Mouse (Mus musculus): ENCODE results near the gene Pcdh9.

Gene Pcdh9

DNA sequence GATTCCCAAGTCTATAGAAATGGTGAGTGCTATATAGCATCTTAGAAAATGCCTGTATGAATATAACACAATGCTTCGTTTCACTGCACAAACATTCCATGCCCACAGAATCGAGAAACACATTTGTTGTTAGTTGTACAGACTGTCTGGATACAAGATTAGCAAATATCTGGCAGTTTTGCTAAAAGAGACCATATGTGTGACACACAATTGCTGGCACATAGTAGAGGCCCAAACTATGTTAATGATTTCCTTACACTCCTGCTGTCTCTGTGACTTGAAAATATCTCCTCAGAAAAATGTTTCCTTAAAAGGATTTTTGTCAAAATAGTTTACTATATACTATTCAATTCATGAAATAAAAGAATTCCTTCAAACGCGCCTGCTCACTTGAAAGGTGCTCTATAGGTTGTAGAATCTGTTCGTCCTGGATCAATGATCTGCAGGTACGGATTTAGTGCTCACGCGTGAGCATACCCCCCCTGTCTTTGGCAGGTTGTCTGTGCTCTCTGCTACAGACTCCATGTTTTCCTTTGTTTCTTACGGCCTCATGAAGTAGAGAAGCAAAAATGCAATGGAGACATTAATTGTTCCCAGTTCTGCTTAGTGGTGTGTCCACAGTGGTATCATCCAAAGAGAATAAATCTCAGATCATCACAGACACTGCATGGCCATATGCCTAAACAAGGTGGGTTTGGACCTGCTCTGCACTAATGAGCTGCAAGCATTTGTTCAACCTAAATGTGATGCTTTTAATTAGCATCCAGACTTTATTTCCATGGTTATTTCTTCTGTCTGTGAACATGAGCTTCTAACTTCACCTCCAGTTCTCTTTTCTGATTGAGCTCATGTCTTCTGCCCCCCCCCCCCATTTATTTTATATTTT, 707.6 kb downstream of the Pcdh9 start:
- intact Hi-C loops (cut with DNase I), result no loop called here

GRCm38 (mm10) chr14:93169201-93169600, 721.3 kb downstream of the Pcdh9 start:
- intact Hi-C loops (cut with DNase I), result no loop called here

GRCm38 (mm10) chr14:93168367-93168766, 722.1 kb downstream of the Pcdh9 start:
- intact Hi-C loops (cut with DNase I), result no loop called here

DNA sequence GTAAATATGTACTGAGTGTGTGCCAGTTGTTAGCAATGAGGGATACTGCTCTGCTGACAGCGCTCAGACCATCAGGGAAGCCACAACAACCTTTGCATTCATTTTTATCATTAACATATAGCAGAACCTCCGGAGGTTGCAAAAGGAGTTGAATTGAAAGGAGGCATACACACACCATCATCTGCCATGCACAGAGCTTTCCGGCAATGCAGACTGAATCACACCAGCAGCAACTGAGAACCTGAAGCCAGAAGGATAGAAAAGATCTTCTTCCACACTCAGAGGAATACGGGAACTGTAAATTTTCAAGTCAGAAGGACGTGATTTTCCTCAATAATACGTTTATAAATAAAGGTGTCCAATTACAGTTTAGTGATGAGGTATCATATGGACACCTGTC, 747.1 kb downstream of the Pcdh9 start:
- intact Hi-C loops (cut with DNase I), result no loop called here

- intact Hi-C loops (cut with DNase I), result no loop called here
These were observed 748.4 kb downstream of the Pcdh9 start for GRCm38 (mm10) chr14:93142076-93142475.

DNA sequence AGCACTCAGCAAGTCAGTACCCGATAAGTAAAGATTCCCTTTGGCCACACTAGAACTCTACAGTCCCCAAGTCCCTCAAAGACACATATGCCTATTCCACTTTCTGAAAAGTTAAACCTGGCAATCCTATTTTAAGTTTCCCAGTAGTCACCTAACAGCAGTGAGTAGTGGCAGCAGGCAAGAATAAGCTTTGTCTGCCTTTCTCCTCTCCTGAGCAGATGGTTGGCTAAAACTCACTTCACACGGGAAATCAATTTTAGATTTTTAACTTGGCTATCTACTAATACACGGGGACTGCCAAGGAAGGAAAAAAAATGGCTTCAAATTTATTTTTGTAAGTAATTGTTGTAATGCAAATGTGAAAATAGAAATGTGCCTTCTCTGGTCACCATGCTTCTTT, 763.5 kb downstream of the Pcdh9 start:
- intact Hi-C loops (cut with DNase I), result no loop called here

DNA sequence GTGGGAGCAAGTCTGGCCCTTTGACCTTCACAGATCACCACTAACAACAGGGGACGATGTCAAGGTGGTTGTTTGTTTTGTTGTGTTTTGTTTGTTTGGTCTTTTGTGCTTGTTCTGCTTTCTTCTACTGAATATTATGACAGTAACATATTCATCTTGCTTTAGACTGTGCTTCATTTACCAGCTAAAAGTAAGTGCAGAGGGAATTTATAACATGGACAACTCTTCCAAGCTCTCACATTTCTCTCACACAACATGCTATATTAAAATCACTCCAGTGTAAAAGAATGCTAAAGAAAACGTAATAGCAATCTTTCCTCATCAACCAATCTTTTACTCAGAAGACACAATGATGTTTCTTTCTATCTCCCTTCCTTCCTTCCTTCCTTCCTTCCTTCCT, 787.7 kb downstream of the Pcdh9 start:
- intact Hi-C loops (cut with DNase I), result no loop called here

DNA sequence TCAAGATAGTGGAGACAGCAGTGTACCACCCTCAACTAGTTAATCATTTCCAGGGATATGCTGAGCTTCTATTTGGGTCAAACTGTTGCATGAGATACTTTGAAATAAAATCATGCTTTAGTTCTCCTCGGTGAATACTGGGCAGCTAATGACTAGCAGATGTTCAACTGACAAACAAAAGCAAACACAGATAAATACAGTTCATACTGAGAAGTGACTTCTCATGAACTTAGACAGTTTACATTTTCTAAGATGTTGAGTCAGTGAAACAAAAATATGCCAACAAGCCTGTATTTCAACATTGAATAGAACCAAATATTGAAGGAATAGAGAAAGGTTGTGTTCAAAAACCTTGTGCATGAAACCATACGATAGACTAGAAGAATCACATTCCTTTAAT, 795.4 kb downstream of the Pcdh9 start:
- intact Hi-C loops (cut with DNase I), result no loop called here

DNA sequence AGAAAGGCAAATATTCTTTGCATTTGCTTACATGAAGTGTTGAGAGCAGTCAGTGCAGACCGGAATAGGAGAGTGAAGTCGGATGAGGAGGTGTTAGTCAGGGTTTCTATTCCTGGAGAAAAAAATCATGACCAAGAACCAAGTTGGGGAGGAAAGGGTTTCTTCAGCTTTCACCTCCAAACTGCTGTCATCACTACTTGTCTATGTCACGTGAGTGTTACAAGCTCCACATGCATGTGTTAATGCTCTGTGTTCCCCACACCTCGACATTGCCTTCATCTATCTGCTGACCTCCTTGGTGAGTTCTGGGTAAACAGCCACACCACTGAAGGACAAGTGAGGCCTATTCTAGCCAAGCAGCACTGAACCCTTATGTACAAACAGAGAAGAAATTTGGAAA, 797.7 kb downstream of the Pcdh9 start:
- intact Hi-C loops (cut with DNase I), result no loop called here

- intact Hi-C loops (cut with DNase I), result no loop called here
These were observed 804.8 kb downstream of the Pcdh9 start for GRCm38 (mm10) chr14:93085646-93086045.

GRCm38 (mm10) chr14:93083140-93083539, 807.3 kb downstream of the Pcdh9 start:
- intact Hi-C loops (cut with DNase I), result no loop called here

DNA sequence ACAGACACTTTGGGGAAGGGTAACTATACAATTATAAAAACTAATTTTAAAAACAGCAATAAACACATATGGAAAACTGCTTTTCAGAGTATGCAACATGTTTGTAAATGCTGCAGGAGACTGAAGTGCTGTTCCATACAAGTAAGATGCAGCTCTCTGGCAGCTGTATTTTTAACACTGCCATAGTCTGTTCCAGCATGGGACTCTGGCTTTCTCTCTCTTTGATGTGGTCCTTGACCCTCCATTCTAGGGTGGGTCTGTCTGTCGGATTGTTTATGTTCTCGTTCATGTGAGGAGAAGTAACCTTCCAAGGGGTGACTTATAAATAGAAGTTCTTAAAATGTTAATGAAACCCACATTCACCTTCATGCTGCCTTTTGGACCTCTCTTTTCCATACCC, 809.6 kb downstream of the Pcdh9 start:
- intact Hi-C loops (cut with DNase I), result no loop called here

GRCm38 (mm10) chr14:93075761-93076160, 814.7 kb downstream of the Pcdh9 start:
- intact Hi-C loops (cut with DNase I), result no loop called here

- intact Hi-C loops (cut with DNase I), result no loop called here
These were observed 818.1 kb downstream of the Pcdh9 start for GRCm38 (mm10) chr14:93072346-93072745.

DNA sequence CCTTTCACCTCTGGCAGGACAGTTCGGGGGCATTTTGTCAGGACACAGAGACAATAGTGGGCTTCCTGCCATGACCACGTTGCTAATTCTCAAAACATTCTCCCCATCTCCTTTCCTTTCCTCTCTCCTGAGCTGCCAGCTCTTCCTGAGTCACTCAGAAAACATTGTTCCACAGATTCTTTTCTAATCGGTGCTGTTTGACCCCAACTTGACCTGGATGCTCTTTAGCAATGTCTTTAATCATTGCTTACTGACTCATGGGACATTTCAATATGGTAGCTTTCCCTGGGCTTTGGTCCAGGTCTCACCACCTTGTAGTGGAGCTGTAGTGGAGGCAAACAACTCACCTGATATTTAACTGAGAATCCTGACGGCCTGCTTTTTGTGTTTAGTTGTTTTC, 820.3 kb downstream of the Pcdh9 start:
- intact Hi-C loops (cut with DNase I), result no loop called here

DNA sequence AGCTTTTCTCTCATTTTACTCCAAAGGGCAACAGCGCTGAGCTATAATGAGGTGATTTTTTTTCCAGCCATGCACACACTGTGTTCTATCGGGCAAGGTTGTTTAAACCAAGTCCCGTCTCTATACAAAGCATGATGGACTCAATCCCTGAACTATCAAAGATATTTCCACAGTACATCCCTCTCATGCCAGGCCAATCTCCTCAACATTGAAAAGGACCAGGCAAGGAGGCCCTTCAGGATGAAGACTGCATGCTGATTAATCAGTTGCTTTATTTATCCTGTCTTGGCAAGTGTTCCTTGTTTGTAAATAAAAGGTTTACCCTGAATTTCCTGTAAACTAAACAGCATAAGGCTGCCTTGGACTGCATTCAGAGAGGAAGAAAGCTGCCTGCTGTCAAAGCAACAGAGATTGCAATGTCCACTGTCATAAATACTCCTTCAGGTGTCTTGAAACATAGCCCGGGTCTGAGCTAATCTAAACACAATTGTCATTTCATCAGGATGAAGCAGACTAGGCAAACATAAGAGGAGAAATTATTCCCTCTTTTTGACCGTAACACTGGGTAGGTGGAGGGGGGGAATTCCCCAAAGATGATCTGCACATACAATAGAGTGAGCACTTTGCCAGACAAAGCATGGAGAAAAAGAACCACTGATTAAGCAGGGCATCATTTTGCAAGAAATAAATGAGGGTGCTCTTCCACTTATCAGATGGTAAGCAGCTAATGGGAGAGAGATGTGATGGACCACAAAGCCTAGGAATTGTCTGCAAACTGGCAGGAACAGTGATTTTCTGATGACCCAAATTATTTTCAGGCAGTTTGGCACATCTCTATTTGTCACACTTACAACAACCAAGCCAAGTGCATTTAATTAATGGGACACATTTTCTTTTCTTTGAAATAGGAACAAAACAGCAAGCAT, 822.8 kb downstream of the Pcdh9 start:
- intact Hi-C loops (cut with DNase I), result no loop called here

DNA sequence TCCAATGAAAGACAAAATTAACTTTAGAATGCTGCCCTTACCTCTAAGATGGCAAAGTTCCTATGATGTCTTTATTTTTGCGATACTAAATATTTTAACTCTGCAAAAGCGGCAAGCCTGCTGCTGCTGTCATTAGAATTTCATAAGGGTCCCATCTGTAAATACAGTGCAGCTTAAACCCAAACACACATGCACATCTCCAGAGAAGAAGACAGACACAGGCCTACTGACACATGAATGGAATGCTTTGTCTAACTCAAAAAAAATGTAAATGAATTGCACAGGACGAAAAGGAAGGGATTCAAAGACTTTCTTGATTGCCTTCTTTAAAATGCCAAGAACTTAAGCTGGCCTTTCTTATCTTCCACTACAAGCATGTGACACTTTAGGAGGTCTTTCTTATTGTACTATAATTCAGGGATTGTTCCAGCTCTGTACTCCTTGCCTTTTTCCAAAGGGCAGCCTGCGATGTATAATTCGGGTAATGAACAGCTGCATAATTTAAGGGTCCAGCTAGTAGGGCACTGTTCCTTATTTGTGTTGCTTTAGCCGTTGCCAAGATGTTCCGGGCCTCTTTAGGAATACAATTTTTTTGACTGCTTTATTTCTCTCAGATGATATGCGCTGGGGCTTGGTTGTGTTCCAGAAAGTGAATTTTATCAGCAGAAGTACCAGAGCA, 823.6 kb downstream of the Pcdh9 start:
- intact Hi-C loops (cut with DNase I), result no loop called here

- intact Hi-C loops (cut with DNase I), result no loop called here
These were observed 828.5 kb downstream of the Pcdh9 start for GRCm38 (mm10) chr14:93061824-93062620.

DNA sequence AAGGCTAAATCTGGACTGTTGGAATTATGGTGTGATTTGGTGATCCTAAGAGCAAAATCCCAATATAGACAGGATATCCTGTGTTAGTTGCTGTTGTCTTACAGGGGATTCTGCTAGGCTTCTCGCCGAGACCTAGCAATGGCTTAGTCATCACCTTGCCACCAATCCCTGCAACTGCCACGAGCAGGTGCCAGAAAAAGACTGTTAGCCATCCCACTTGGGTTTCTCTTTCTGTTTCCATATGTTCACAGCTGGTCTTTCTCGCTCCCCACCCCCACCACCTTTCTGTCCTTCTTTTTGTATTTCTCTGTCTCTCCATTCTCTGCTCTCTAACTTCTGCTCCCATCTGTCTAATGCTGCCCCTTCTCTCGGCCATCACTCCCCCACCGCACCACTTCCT, 831.7 kb downstream of the Pcdh9 start:
- intact Hi-C loops (cut with DNase I), result no loop called here

GRCm38 (mm10) chr14:93055997-93056396, 834.5 kb downstream of the Pcdh9 start:
- intact Hi-C loops (cut with DNase I), result no loop called here

GRCm38 (mm10) chr14:93040591-93040990, 849.9 kb downstream of the Pcdh9 start:
- intact Hi-C loops (cut with DNase I), result no loop called here
